Mouse (Mus musculus) bone marrow, adult 2 months (tissue): ENCODE data around the gene Homer2.

Experiments
- CTCF ChIP-seq: fragments of 200-500 bp; IDR thresholded peaks from 2 replicates; pipeline ENCODE4 v1.5.1; 2011; ENCODE audit warnings: low read length, control low read depth; ENCODE audit not compliant: control insufficient read depth, insufficient read depth
- POLR2A ChIP-seq: fragments of 200-500 bp; IDR thresholded peaks from 2 replicates; pipeline ENCODE4 v1.6.1; 2011; ENCODE audit warnings: low read depth, mild to moderate bottlenecking, control low read depth, low read length, borderline replicate concordance; ENCODE audit not compliant: control insufficient read depth

- TF ChIP-seq POLR2A = no peak
- no peak; the same call in 1 of the 2 replicates for TF ChIP-seq CTCF
Observed at GRCm38 (mm10) chr7:81744145-81744544, 36.8 kb upstream of the Homer2 start.
